Mouse (Mus musculus) olfactory bulb, adult 2 months (tissue): Measurements from ENCODE around the gene Zmiz1.

Experiments
- CTCF ChIP-seq: fragments of 200-500 bp; IDR thresholded peaks from 2 replicates; pipeline ENCODE4 v1.5.1; 2012; ENCODE audit warnings: low read depth, mild to moderate bottlenecking, low read length, moderate library complexity; ENCODE audit not compliant: insufficient read depth
- POLR2A ChIP-seq: fragments of 200-500 bp; IDR thresholded peaks from 2 replicates; pipeline ENCODE4 v1.6.1; 2012; ENCODE audit warnings: mild to moderate bottlenecking, low read depth, low read length, moderate library complexity; ENCODE audit not compliant: insufficient read depth

GRCm38 (mm10) chr14:25708451-25708850, 249.5 kb downstream of the Zmiz1 start:
- TF ChIP-seq CTCF (no peak), POLR2A (no peak)
